Mouse (Mus musculus) megakaryocyte, embryonic 14.5 days (primary cell): ENCODE results near the gene Gm43552. TPM values are rescaled to one million over a fixed set of nuclear protein-coding genes. Genes with fewer than 3 reads are reported as not detected.

ENCODE experiments used
- H3K27me3 ChIP-seq: replicated peaks from 2 replicates; pipeline ENCODE3; 2012; ENCODE audit warnings: inconsistent platforms
- H3K36me3 ChIP-seq: replicated peaks from 2 replicates; pipeline ENCODE3; 2012; ENCODE audit warnings: low read length, inconsistent platforms, mixed read lengths
- H3K4me1 ChIP-seq: 2 replicates; pipeline ENCODE4 v1.6.1; 2012; ENCODE audit warnings: inconsistent platforms
- H3K4me3 ChIP-seq: replicated peaks from 2 replicates; pipeline ENCODE3; 2012; ENCODE audit warnings: moderate library complexity, mild to moderate bottlenecking, inconsistent platforms
- H3K9me3 ChIP-seq: 2 replicates; pipeline ENCODE4 v1.6.1; 2012; ENCODE audit warnings: inconsistent platforms
- FLI1 ChIP-seq: IDR thresholded peaks from 2 replicates; pipeline ENCODE4 v1.6.1; 2012; ENCODE audit warnings: low read length, inconsistent platforms, mixed read lengths
- GATA1 ChIP-seq: IDR thresholded peaks from 3 replicates; pipeline ENCODE4 v1.6.1; 2012; ENCODE audit warnings: mixed read lengths, low read length, inconsistent platforms, borderline replicate concordance
- polyA plus RNA-seq: library from polyadenylated mRNA; stranded (reverse); fragments of >175 nt; gene quantifications from 2 replicates; pipeline ENCODE4 v1.2.3, GENCODE M21; 2012; ENCODE audit warnings: low replicate concordance; ENCODE audit not compliant: insufficient read depth

Gm43552 gene
- polyA plus RNA-seq, 1 experiment = 52.6 TPM

DNA sequence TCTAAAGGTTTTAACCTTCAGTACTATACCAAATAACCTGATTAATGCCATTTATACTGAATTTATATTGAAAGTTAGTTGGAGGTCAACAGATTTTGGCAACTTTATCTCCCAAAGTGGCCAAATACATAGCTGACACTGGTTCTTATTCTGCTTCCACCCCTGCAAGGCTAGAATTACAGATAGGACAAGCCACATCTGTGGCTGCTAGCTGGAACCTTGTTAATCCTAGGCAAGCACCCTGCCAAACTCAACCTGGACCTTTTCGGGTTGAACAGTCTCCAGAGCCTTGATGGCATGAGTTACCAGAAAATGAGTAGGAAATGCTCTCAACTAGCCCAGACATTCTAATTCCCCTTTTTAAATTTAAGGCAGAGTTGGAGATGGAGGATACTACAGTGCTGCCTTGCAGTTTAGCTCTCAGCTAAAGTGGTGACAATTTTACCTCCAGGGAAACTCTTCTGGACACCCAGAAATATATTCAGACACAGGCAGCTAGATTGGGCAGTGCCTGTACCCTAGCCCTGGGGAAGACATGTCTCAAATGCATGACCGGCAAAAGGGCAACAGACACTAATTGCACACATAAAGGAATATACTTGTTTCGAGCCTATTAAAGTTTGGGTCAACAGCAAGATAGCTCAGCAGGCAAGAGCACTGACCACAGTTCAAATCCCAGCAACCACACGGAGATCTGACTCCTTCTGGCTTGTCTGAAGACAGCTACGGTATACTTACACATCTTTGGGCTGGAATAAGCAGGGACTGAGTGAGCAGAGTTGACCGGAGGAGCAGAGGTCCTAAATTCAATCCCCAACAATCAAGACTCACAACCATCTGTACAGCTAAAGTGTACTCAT is 105.4 kb downstream of the Gm43552 start:
- H3K27me3 ChIP-seq = no peaks in the 10 kb centered on the region

DNA sequence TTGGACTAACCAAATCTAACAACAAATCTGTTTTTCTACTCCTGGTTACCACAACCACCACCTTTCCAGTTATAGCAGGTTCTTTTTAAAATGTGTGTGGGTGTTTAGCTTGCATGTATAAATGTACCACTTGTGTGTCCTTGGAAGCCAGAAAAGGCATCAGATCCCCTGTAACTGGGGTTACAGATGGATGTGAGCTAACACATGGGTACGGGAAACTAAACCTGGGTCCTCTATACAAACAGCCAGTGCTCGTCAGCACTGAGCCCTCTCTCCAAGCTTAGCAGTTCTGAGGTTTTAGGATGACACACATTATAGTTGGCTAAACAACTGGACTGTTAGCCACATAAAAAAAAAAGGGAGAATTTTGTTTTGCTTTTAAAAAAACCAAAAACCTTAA is 106.9 kb downstream of the Gm43552 start:
- Histone ChIP-seq H3K9me3 (no peaks in the 10 kb centered on the region), H3K4me1 (peaks cover 32% of the 10 kb centered on the region), H3K4me3 (no peak overlapping the region), H3K27me3 (no peaks in the 10 kb centered on the region), H3K36me3 (peaks cover 48% of the 10 kb centered on the region)
- TF ChIP-seq FLI1 (no peak), GATA1 (no peak)

More for the DNA sequence above, 105.4 kb downstream of the Gm43552 start:
- H3K4me1 ChIP-seq = peaks cover 32% of the 10 kb centered on the region
- no peak for TF ChIP-seq GATA1
- no peak for TF ChIP-seq FLI1
- H3K4me3 ChIP-seq = no peak overlapping the region
- no peaks in the 10 kb centered on the region for H3K9me3 ChIP-seq
- peaks cover 48% of the 10 kb centered on the region for H3K36me3 ChIP-seq

Other genes with a start within 250 kb of the Gm43552 start
- gene Rfc1, start 157.2 kb downstream of the Gm43552 start, polyA plus RNA-seq = 2.0 TPM in 1 of 2 replicates, not detected in the other
- gene Klb, start 144.5 kb downstream of the Gm43552 start, polyA plus RNA-seq = not detected in 2 replicates
- 11.7 and 69.1 TPM in 2 replicates for gene Rpl9, start 101.4 kb downstream of the Gm43552 start, polyA plus RNA-seq
- gene Lias, start 101.3 kb downstream of the Gm43552 start, polyA plus RNA-seq = 2.3 TPM in 1 of 2 replicates, not detected in the other
- gene Ugdh, start 56.9 kb downstream of the Gm43552 start, polyA plus RNA-seq = 3.2 TPM in 1 of 2 replicates, not detected in the other
- gene Smim14, start 44.4 kb upstream of the Gm43552 start, polyA plus RNA-seq = 60.5 and 108 TPM in 2 replicates
- gene Ube2k, start 44.4 kb upstream of the Gm43552 start, polyA plus RNA-seq = 16.2 and 135 TPM in 2 replicates
- gene Pds5a, start 205.4 kb upstream of the Gm43552 start, polyA plus RNA-seq = 1.8 and 4.8 TPM in 2 replicates